Mouse (Mus musculus): Measurements from ENCODE around the gene Pafah1b1. TPM values are rescaled to one million over a fixed set of nuclear protein-coding genes. Genes with fewer than 3 reads are reported as not detected.

Gene Pafah1b1
- polyA plus RNA-seq, 1 experiment from 2014 or later = 60.1 TPM

DNA sequence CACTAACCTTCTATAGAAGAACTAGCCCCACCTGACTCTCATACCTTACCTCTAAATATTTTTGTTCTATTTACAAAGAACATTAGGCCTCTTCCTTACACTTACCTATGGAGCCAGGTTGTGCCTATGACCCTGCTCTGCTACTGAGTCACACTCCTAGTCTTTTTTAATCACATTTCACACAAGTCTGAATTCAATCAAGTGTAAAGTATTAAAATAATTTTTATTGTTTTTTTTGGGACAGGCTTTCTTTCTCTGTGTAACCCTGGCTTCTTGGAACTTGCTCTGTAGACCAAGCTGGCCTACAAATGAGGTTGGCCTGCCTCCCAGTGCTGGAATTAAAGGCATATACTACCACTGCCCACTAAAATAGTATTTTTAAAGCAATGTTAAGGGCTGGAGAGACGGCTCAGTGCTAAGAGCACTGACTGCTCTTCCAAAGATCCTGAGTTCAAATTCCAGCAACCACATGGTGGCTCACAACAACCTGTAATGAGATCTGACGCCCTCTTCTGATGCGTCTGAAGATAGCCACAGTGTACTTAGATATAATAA lies 8.4 kb downstream of the Pafah1b1 start:
- ATAC-seq (ENCODE audit: insufficient number of reproducible peaks, insufficient read depth, low FRiP score, low TSS enrichment, low read depth) = no peak
- peaks cover 6% of the 10 kb centered on the region; the same call in 1 of the 2 replicates for H3K4me1 ChIP-seq (replicated peaks)
- no peak overlapping the region for H3K9ac ChIP-seq (replicated peaks)
- no peaks in the 10 kb centered on the region for H3K27me3 ChIP-seq
- 93% methylated on average over 3 of the region's 3 CpGs for WGBS
- H3K9me3 ChIP-seq = no peaks in the 10 kb centered on the region
- no peak overlapping the region for H3K4me2 ChIP-seq
- peaks cover 9% of the 10 kb centered on the region; the same call in 1 of the 2 replicates for H3K36me3 ChIP-seq
- no peak overlapping the region for H3K4me3 ChIP-seq (replicated peaks)
- no peak overlapping the region for H3K27ac ChIP-seq

DNA sequence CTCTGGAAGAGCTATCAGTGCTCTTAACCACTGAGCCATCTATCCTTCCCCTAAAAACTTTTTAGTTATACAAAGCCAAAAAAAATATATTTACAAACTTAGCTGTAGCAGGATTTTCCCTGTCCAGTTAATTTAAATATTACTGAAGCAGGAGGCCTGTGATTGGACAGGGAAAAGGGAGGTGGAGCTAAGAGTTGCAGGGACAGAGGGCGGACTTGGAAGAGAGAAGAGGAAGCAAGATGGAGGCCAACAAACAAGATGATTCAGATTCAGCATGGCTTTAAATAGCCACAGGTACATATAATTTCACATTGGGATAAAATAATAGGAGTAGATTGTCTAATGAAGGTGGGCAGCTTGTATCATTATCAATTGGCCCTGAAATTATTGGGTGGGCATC lies 13.8 kb downstream of the Pafah1b1 start:
- Histone ChIP-seq H3K27me3 (no peaks in the 10 kb centered on the region), H3K4me3 (replicated peaks) (no peak overlapping the region), H3K36me3 (peaks cover 9% of the 10 kb centered on the region; the same call in 1 of the 2 replicates), H3K27ac (no peak overlapping the region), H3K4me1 (replicated peaks) (peaks cover 4% of the 10 kb centered on the region; the same call in 1 of the 2 replicates), H3K4me2 (no peak overlapping the region), H3K9me3 (no peaks in the 10 kb centered on the region), H3K9ac (replicated peaks) (no peak overlapping the region)
- WGBS = 91% methylated on average over 1 of the region's 1 CpGs
- ATAC-seq (ENCODE audit: insufficient number of reproducible peaks, insufficient read depth, low FRiP score, low TSS enrichment, low read depth) = no peak

DNA sequence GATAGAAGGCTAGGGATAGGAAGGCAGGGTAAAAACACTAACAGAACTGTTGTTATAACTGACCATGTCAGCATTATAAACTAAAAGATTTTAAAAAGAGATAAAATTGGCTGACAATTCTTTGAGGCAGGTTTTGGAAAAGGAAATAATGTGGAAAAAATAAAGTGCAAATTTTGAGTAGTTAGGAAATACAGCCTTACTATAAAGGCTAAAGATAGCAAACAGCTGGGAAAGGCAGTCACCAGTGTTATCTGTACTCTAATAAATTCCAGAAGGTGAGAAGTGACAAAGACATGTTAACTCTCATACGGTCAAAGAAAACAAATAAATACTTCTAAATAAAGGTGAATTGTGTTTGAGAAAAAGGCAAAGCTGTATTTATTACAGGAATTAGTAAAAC lies 15.7 kb downstream of the Pafah1b1 start:
- Histone ChIP-seq H3K27me3 (no peaks in the 10 kb centered on the region), H3K27ac (no peak overlapping the region), H3K9ac (replicated peaks) (no peak overlapping the region), H3K9me3 (no peaks in the 10 kb centered on the region), H3K4me3 (replicated peaks) (no peak overlapping the region), H3K4me2 (no peak overlapping the region), H3K4me1 (replicated peaks) (peaks cover 4% of the 10 kb centered on the region; the same call in 1 of the 2 replicates), H3K36me3 (peaks cover 6% of the 10 kb centered on the region; the same call in 1 of the 2 replicates)
- 31% methylated on average over 1 of the region's 1 CpGs for WGBS
- ATAC-seq (ENCODE audit: insufficient number of reproducible peaks, insufficient read depth, low FRiP score, low TSS enrichment, low read depth) = no peak

DNA sequence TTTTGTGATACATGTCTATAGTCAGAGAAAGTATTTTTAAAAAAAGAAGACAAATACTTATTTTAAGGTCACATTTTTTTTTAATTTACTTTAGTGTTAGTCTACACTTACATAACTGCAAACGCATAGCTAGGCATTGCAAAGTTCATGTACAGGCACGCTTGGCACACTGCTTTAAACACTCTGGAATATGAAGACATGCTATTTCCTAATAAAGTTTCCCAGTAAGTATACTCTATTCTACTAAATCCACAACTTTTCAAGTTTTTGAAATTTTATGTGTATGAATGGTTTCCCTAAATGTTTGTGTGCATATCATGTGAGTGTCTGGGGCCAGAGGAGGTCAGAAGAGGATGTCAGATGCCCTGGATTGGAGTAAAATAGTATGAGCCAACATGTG lies 20.4 kb downstream of the Pafah1b1 start:
- H3K4me3 ChIP-seq (replicated peaks) = no peak overlapping the region
- H3K36me3 ChIP-seq = peaks cover 1% of the 10 kb centered on the region; the same call in 1 of the 2 replicates
- H3K4me2 ChIP-seq = no peak overlapping the region
- H3K9me3 ChIP-seq = no peaks in the 10 kb centered on the region
- no peak for ATAC-seq (ENCODE audit: insufficient number of reproducible peaks, insufficient read depth, low FRiP score, low TSS enrichment, low read depth)
- H3K4me1 ChIP-seq (replicated peaks) = peaks cover 4% of the 10 kb centered on the region; the same call in 1 of the 2 replicates
- no peak overlapping the region for H3K27ac ChIP-seq
- WGBS = 94% methylated on average over 2 of the region's 2 CpGs
- H3K9ac ChIP-seq (replicated peaks) = no peak overlapping the region
- H3K27me3 ChIP-seq = no peaks in the 10 kb centered on the region

DNA sequence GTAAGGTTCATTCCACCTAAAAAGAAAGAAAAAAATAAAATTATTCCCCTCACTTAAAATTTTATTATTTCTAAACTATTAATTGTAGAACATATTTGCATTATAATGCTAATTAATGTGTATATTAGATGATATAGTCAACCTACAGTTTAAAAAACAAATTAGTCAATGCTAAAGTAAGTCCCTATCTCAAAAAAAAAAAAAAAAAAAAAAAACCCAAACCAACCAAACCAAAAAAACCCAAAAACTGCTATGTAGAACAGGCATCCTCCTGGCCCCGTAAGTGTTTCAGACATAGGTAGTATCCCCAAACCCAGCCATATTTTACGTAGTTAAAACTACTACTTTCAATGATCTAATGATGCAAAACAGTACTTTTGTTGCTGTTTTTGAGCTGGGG lies 25.0 kb downstream of the Pafah1b1 start:
- no peak overlapping the region for H3K4me2 ChIP-seq
- H3K27me3 ChIP-seq = no peaks in the 10 kb centered on the region
- no peak for ATAC-seq (ENCODE audit: insufficient number of reproducible peaks, insufficient read depth, low FRiP score, low TSS enrichment, low read depth)
- H3K27ac ChIP-seq = no peak overlapping the region
- H3K9ac ChIP-seq (replicated peaks) = no peak overlapping the region
- H3K4me3 ChIP-seq (replicated peaks) = no peak overlapping the region
- H3K4me1 ChIP-seq (replicated peaks) = no peaks in the 10 kb centered on the region
- peaks cover 43% of the 10 kb centered on the region for H3K36me3 ChIP-seq
- no peaks in the 10 kb centered on the region for H3K9me3 ChIP-seq
- 100% methylated on average over 2 of the region's 2 CpGs for WGBS

DNA sequence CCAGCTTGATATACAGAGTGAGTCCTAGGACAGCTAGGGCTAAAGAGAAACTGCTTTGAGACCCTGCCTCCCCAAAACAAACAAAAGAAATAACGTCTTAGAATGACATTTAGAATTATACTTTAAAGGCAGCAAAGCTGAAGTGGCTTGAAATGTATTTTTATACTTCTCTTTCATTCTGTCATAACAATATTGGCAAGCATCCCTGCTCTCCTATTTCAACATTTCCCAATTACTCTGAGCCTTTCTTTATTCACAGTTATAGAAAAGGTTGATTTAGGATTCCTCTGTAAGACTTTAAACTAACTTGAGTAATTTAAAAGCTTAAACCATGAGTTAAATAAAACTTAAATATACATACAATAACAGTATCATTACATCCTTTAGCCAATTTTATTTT lies 32.3 kb downstream of the Pafah1b1 start:
- Histone ChIP-seq H3K4me3 (replicated peaks) (no peak overlapping the region), H3K27me3 (no peaks in the 10 kb centered on the region), H3K4me1 (replicated peaks) (no peaks in the 10 kb centered on the region), H3K4me2 (no peak overlapping the region), H3K9me3 (no peaks in the 10 kb centered on the region), H3K9ac (replicated peaks) (no peak overlapping the region), H3K27ac (no peak overlapping the region), H3K36me3 (peaks cover 59% of the 10 kb centered on the region)
- WGBS = 91% methylated on average over 1 of the region's 1 CpGs
- no peak for ATAC-seq (ENCODE audit: insufficient number of reproducible peaks, insufficient read depth, low FRiP score, low TSS enrichment, low read depth)

DNA sequence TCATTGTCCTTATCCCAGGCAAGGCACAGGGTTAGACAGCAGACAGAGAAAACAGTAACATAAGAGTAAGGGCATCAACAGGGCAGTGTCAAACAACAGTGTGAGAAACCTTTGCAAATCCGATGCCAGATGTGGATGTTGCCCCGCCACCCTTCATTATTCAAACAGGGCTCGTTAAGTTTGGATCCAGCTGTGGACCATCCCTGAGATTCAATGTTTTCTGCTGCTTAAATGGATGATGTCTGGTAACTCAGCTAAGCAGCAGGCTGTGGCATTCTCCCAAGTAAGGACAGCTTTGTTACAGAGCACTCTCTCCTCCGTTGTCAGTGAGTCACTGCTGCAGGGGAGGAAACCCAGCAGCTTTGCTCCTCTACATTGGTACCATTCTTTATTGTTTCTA lies 49.3 kb downstream of the Pafah1b1 start:
- 72% methylated on average over 4 of the region's 4 CpGs for WGBS
- Histone ChIP-seq H3K36me3 (peaks cover 68% of the 10 kb centered on the region), H3K4me2 (no peak overlapping the region), H3K27me3 (no peaks in the 10 kb centered on the region), H3K9ac (replicated peaks) (no peak overlapping the region), H3K4me3 (replicated peaks) (no peak overlapping the region), H3K9me3 (no peaks in the 10 kb centered on the region), H3K27ac (no peak overlapping the region), H3K4me1 (replicated peaks) (no peaks in the 10 kb centered on the region)
- ATAC-seq (ENCODE audit: insufficient number of reproducible peaks, insufficient read depth, low FRiP score, low TSS enrichment, low read depth) = no peak

DNA sequence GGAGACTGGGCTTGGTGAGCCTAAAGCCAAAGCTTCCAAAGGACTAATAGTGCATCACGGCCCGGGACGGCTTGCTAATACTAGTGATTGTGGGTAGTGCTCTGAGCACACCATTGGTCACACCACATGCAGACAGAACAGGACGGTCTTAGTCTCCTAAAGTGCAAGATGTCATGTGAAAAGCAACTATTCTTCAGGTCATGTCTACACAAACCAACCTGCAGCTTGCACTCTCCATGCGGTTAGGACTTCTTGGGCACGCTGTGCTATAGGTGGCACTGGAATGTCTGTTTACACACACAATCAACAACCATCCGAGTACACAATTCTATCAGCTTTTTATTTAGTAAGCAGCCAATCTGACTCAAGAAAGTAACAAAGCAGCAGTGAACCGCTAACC lies 49.8 kb downstream of the Pafah1b1 start:
- Histone ChIP-seq H3K4me1 (replicated peaks) (no peaks in the 10 kb centered on the region), H3K36me3 (peaks cover 68% of the 10 kb centered on the region)

DNA sequence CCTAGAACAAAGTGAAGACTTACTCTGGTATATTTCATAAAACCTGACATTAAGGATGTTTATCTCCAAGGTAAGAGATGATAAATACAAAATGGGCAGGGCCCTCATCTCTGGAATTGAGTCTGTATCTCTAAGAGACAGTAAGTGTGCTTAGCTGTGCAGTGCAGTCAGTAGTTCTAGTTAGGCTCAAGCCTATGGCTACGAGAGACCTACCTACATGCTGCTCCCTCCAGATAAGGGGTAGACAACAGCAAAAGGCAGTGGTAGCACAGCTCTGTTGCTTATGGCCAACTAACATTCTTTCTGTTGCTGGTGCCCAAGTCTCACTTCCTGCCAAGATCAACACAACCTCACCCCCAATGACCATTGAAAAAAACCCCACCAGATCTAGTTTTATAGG lies 50.9 kb downstream of the Pafah1b1 start:
- Histone ChIP-seq H3K27ac (no peak overlapping the region), H3K4me3 (replicated peaks) (no peak overlapping the region), H3K4me2 (no peak overlapping the region), H3K36me3 (peaks cover 69% of the 10 kb centered on the region), H3K27me3 (no peaks in the 10 kb centered on the region), H3K4me1 (replicated peaks) (no peaks in the 10 kb centered on the region), H3K9me3 (no peaks in the 10 kb centered on the region), H3K9ac (replicated peaks) (no peak overlapping the region)
- no peak for ATAC-seq (ENCODE audit: insufficient number of reproducible peaks, insufficient read depth, low FRiP score, low TSS enrichment, low read depth)
- 82% methylated on average over 1 of the region's 1 CpGs for WGBS

More for the DNA sequence above, 49.8 kb downstream of the Pafah1b1 start:
- Histone ChIP-seq H3K27ac (no peak overlapping the region), H3K9ac (replicated peaks) (no peak overlapping the region), H3K27me3 (no peaks in the 10 kb centered on the region), H3K4me3 (replicated peaks) (no peak overlapping the region), H3K9me3 (no peaks in the 10 kb centered on the region), H3K4me2 (no peak overlapping the region)
- 93% methylated on average over 8 of the region's 8 CpGs for WGBS
- ATAC-seq (ENCODE audit: insufficient number of reproducible peaks, insufficient read depth, low FRiP score, low TSS enrichment, low read depth) = no peak

DNA sequence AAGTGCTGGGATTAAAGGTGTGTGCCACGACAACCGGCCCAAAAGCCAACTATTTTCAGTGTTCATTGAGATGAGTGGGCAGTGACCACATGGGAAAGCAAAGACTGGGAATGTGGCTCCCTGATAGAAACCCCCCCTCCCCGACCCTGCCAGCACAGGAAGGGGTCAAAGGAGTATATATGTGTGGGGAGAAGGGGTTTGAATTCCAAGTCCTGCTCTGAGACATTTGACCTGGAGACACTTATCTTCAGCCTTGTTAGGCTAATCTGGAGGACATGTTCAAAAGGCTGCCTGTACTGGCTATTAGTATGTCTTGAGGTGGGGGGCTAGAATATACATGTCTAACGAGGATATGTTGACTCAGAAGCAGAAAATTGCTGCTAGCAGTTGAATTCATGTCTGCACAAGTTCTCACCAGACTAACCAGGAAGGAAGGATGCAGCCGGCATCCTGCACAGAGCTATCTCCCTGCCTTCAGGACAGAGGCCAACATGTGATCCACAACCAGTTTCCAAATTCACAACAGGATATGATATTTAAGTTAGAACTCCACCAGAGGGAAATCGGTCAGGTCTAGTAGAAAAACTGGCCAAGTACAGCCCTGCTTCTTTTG lies 51.5 kb downstream of the Pafah1b1 start:
- no peaks in the 10 kb centered on the region for H3K9me3 ChIP-seq
- H3K27ac ChIP-seq = no peak overlapping the region
- no peak overlapping the region for H3K4me3 ChIP-seq (replicated peaks)
- ATAC-seq (ENCODE audit: insufficient number of reproducible peaks, insufficient read depth, low FRiP score, low TSS enrichment, low read depth) = no peak
- no peak overlapping the region for H3K4me2 ChIP-seq
- H3K27me3 ChIP-seq = no peaks in the 10 kb centered on the region
- no peak overlapping the region for H3K9ac ChIP-seq (replicated peaks)
- H3K4me1 ChIP-seq (replicated peaks) = no peaks in the 10 kb centered on the region
- peaks cover 69% of the 10 kb centered on the region for H3K36me3 ChIP-seq
- WGBS = 87% methylated on average over 6 of the region's 6 CpGs

DNA sequence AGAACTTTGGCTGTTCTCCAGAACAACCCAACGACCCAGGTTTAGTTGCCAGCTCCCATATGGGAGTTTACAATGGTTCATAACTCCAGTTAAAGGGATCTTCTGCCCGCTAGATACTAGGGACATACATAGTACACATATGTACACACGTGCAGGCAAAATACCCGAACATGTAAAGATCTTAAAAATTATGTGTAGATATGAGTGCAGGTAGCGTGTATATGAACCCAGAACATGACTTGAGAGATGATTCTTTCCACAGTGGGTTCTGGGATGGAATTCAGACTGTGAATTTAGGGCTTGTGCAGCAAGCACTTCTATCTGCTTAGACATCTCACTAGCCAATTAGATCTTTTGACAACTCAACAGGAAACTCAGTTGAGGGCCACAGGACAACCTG lies 52.6 kb downstream of the Pafah1b1 start:
- no peak for ATAC-seq (ENCODE audit: insufficient number of reproducible peaks, insufficient read depth, low FRiP score, low TSS enrichment, low read depth)
- Histone ChIP-seq H3K4me1 (replicated peaks) (no peaks in the 10 kb centered on the region), H3K36me3 (peaks cover 69% of the 10 kb centered on the region), H3K27ac (no peak overlapping the region), H3K9me3 (no peaks in the 10 kb centered on the region), H3K4me3 (replicated peaks) (no peak overlapping the region), H3K4me2 (no peak overlapping the region), H3K9ac (replicated peaks) (no peak overlapping the region), H3K27me3 (no peaks in the 10 kb centered on the region)
- WGBS = 91% methylated on average over 5 of the region's 5 CpGs

DNA sequence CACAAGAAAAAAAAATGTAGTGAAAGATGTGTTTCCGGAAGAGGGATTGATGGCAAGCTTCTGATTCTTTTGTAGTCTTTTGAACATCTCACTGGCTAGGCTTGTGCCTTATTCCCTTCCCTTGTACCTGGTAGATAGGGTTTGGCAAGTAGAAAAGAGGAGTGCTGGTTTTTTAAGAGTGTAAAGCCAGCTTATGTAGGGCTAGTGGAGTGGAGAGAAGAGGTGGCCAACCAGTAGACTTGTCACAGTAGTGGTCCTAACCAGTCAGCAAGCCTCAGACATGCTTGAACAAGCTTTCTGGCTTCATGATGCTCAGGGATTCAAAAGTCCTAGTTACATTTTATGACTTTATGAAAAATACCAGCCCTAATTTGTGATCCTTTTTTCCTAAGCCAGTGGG lies 53.5 kb downstream of the Pafah1b1 start:
- ATAC-seq (ENCODE audit: insufficient number of reproducible peaks, insufficient read depth, low FRiP score, low TSS enrichment, low read depth) = no peak
- Histone ChIP-seq H3K27me3 (no peaks in the 10 kb centered on the region), H3K36me3 (peaks cover 73% of the 10 kb centered on the region), H3K4me3 (replicated peaks) (no peak overlapping the region), H3K4me1 (replicated peaks) (no peaks in the 10 kb centered on the region), H3K9me3 (no peaks in the 10 kb centered on the region), H3K4me2 (no peak overlapping the region), H3K27ac (no peak overlapping the region), H3K9ac (replicated peaks) (no peak overlapping the region)
- WGBS = 88% methylated on average over 1 of the region's 1 CpGs
